Mouse (Mus musculus): Measurements from ENCODE around the gene Nisch. TPM values are rescaled to one million over a fixed set of nuclear protein-coding genes. Genes with fewer than 3 reads are reported as not detected.

The Nisch gene
- polyA plus RNA-seq, 1 experiment from 2014 or later, result 258 TPM

DNA sequence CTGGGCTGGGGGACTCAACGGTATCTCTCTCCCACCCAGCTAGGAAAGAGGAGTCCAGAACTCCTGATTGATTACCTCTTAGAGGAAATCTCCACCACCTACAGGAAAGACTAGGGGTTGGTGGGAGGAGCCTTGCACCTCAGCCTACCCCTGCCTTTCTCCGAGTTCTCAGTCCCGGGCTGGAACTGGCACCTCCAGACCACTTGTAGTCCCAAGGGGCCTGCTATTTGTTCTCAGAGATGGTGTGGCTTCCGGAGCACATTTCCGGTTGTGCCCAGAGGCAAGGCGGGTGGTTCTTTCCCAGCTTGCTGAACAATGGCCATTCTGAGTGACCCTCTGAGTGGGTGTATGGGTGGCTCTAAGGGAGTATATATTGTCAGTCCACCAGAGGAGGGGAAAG, 11.5 kb upstream of the Nisch start:
- Histone ChIP-seq H3K36me3 (ENCODE audit: control insufficient read depth, insufficient read depth, low read length) (no peaks in the 10 kb centered on the region), H3K4me1 (ENCODE audit: control insufficient read depth, insufficient read depth, low read length) (no peaks in the 10 kb centered on the region), H3K27me3 (ENCODE audit: control insufficient read depth, insufficient read depth, low read length) (no peaks in the 10 kb centered on the region), H3K9me3 (ENCODE audit: control insufficient read depth, low read length) (no peaks in the 10 kb centered on the region), H3K9ac (ENCODE audit: low read length) (no peak overlapping the region), H3K4me2 (no peak overlapping the region), H3K27ac (ENCODE audit: low read depth, low read length) (no peak overlapping the region), H3K4me3 (ENCODE audit: low read depth, low read length) (no peak overlapping the region)
- 79% methylated on average over 6 of the region's 6 CpGs for WGBS
- no peak for ATAC-seq (ENCODE audit: low FRiP score)
- peak; percentile 19 for DNase-seq (ENCODE audit: low spot score, missing footprints)

DNA sequence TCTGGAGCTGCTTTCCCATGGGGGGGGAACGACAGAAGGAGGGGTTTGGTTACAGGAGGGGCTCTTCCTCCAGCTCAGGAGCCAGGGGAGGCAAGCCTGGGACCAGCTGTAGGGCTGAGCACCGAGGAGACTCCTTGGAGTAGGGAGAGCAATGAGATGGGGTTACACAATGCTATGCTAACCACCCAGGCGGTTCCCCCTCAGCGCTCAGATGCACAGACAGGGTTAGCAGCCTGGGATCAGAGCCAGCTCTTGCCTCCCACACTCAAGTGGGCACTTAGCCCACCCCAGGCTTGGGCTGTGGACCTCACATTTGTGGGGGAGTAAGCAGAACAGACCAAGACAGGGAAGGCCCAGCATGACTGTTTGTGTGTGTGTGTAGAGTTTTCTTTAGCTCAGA, 10.2 kb upstream of the Nisch start:
- Histone ChIP-seq H3K9ac (ENCODE audit: low read length) (no peak overlapping the region), H3K27me3 (ENCODE audit: control insufficient read depth, insufficient read depth, low read length) (no peaks in the 10 kb centered on the region), H3K27ac (ENCODE audit: low read depth, low read length) (no peak overlapping the region), H3K4me1 (ENCODE audit: control insufficient read depth, insufficient read depth, low read length) (no peaks in the 10 kb centered on the region), H3K9me3 (ENCODE audit: control insufficient read depth, low read length) (no peaks in the 10 kb centered on the region), H3K4me3 (ENCODE audit: low read depth, low read length) (no peak overlapping the region), H3K36me3 (ENCODE audit: control insufficient read depth, insufficient read depth, low read length) (no peaks in the 10 kb centered on the region), H3K4me2 (no peak overlapping the region)
- 72% methylated on average over 4 of the region's 4 CpGs for WGBS
- ATAC-seq (ENCODE audit: low FRiP score), result no peak
- DNase-seq (ENCODE audit: low spot score, missing footprints), result peak; percentile 62

DNA sequence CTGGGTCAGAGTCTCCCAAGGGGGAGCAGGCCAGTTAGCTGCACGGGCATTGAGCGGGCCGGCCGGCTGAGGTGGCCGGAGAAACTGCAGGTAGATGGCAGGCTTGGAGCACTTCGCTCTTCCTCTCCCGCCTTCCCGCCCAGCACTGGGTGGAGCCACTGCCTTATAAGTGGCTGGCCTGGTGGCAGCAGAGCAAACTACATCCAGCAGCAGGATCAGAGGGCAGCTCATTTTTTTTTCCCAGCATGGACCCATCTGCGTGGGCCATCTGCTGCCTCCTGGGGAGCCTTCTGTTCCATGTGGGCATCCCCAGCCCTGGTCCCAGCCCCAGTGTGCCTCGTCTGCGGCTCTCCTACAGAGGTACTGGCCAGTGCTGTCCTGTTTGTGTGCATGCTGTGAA, 920 bp upstream of the Nisch start, which contains the start of gene Sema3g:
Gene Sema3g (plus strand): TSS at position 195 of the 400 bp plus-strand sequence.
- no peaks in the 10 kb centered on the region for H3K27me3 ChIP-seq (ENCODE audit: control insufficient read depth, insufficient read depth, low read length)
- H3K4me1 ChIP-seq (ENCODE audit: control insufficient read depth, insufficient read depth, low read length), result no peaks in the 10 kb centered on the region
- no peaks in the 10 kb centered on the region for H3K9me3 ChIP-seq (ENCODE audit: control insufficient read depth, low read length)
- H3K4me3 ChIP-seq (ENCODE audit: low read depth, low read length), result no peak within 1 kb of the TSS
- H3K4me2 ChIP-seq, result no peak within 1 kb of the TSS
- H3K27ac ChIP-seq (ENCODE audit: low read depth, low read length), result no peak within 1 kb of the TSS
- peak; percentile 82 for DNase-seq (ENCODE audit: low spot score, missing footprints)
- no peak within 1 kb of the TSS for H3K9ac ChIP-seq (ENCODE audit: low read length)
- WGBS, result 21% methylated on average over 11 of the region's 11 CpGs
- no peaks in the 10 kb centered on the region for H3K36me3 ChIP-seq (ENCODE audit: control insufficient read depth, insufficient read depth, low read length)
- ATAC-seq (ENCODE audit: low FRiP score), result peak; percentile 67; the same call in 1 of the 2 replicates

DNA sequence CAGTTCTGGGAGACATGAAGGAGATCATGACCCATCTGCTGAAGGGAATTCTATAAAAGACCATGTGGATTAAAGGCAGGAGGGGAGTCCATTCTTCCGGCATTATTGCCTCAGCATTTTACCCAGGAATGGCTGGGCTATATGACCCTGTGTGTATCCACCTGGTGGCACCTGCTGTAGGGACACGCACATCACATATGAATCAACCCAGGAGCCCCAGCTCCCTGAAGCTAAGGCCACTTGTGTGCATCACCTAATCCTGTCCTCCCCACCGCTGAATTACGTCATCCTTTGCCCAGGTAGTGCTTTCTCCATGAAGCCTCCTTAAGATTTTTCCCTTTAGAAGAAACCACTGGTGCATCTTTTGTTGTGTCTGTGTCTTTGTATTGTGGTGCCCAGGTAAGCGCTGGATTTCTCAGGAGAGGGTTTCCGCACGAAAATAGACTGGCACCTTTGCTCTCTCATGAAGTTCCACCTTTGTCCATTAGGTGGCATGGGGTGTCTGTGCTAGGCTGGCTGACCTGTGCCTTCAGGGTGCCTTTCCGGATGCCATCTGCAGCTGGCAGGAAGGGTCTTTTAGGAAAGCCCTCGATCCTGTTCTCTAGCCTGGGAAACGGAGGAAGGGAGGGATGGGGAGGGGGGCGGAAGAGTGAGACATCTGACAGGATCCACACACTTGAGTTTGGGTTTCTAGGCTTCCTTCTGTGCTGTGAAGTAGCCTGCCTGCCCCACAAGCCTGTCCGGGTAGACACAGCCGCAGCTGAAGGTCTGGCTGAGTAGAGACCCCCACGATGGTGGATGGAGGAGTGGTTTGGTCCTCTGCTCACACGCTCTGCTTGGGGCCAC, 1.4 kb downstream of the Nisch start:
- no peaks in the 10 kb centered on the region for H3K36me3 ChIP-seq (ENCODE audit: control insufficient read depth, insufficient read depth, low read length)
- H3K27ac ChIP-seq (ENCODE audit: low read depth, low read length), result peak overlapping the region; percentile 8; the same call in 1 of the 2 replicates
- 41% methylated on average over 15 of the region's 15 CpGs for WGBS
- no peak overlapping the region for H3K4me2 ChIP-seq
- no peak overlapping the region for H3K4me3 ChIP-seq (ENCODE audit: low read depth, low read length)
- ATAC-seq (ENCODE audit: low FRiP score), result peak; percentile 50
- peak; percentile 94 for DNase-seq (ENCODE audit: low spot score, missing footprints)
- peak overlapping the region; percentile 38 for H3K9ac ChIP-seq (ENCODE audit: low read length)
- no peaks in the 10 kb centered on the region for H3K9me3 ChIP-seq (ENCODE audit: control insufficient read depth, low read length)
- H3K27me3 ChIP-seq (ENCODE audit: control insufficient read depth, insufficient read depth, low read length), result no peaks in the 10 kb centered on the region
- H3K4me1 ChIP-seq (ENCODE audit: control insufficient read depth, insufficient read depth, low read length), result no peaks in the 10 kb centered on the region

DNA sequence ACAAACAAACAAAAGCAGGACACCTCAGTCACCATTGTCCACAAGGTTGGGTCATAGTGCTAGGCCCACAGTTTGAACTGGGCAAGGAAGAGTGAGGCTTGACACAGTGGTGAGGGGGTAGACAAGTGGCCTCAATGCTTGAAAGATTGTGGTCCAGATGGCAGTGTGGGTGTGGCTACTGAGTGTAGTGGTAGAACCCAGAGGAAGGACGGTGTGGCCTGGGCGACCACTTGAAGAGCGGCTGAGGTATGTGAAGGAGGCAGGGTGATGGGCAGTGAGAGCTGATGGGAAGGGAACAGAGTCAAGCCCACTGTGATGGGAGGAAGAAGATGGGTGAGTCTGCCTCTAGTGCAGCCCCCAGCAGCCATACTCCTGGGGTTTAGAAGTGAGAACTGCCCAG, 2.1 kb downstream of the Nisch start:
- H3K9me3 ChIP-seq (ENCODE audit: control insufficient read depth, low read length), result no peaks in the 10 kb centered on the region
- no peak overlapping the region for H3K4me2 ChIP-seq
- H3K4me1 ChIP-seq (ENCODE audit: control insufficient read depth, insufficient read depth, low read length), result no peaks in the 10 kb centered on the region
- no peak overlapping the region for H3K27ac ChIP-seq (ENCODE audit: low read depth, low read length)
- H3K27me3 ChIP-seq (ENCODE audit: control insufficient read depth, insufficient read depth, low read length), result no peaks in the 10 kb centered on the region
- peak; percentile 33 for DNase-seq (ENCODE audit: low spot score, missing footprints)
- no peak overlapping the region for H3K9ac ChIP-seq (ENCODE audit: low read length)
- H3K4me3 ChIP-seq (ENCODE audit: low read depth, low read length), result no peak overlapping the region
- 94% methylated on average over 3 of the region's 3 CpGs for WGBS
- no peak for ATAC-seq (ENCODE audit: low FRiP score)
- H3K36me3 ChIP-seq (ENCODE audit: control insufficient read depth, insufficient read depth, low read length), result no peaks in the 10 kb centered on the region

DNA sequence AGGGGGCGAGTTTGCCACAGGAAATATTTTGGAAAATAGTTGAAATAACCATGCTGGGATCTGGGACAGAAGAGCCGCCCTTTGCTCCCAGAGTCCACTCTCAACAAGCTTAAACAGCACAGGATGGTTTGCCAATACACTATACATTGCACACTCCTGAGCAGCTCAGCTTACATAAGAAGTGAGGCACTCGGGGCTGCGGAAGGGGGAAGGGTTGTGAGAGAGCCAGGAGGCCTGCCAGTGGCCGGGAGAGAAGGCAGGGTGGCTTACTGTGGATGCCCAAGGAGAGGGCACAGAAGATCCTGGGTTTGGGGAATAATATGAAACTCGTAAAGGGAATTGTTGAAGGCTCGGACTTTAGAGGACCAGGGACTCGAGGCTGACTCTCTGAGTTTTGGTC, 2.9 kb downstream of the Nisch start:
- Histone ChIP-seq H3K9ac (ENCODE audit: low read length) (no peak overlapping the region), H3K27ac (ENCODE audit: low read depth, low read length) (no peak overlapping the region), H3K9me3 (ENCODE audit: control insufficient read depth, low read length) (no peaks in the 10 kb centered on the region), H3K4me3 (ENCODE audit: low read depth, low read length) (no peak overlapping the region), H3K27me3 (ENCODE audit: control insufficient read depth, insufficient read depth, low read length) (no peaks in the 10 kb centered on the region), H3K36me3 (ENCODE audit: control insufficient read depth, insufficient read depth, low read length) (no peaks in the 10 kb centered on the region), H3K4me2 (no peak overlapping the region), H3K4me1 (ENCODE audit: control insufficient read depth, insufficient read depth, low read length) (no peaks in the 10 kb centered on the region)
- ATAC-seq (ENCODE audit: low FRiP score) (no peak), DNase-seq (ENCODE audit: low spot score, missing footprints) (peak; percentile 65)
- WGBS, result 74% methylated on average over 8 of the region's 8 CpGs

DNA sequence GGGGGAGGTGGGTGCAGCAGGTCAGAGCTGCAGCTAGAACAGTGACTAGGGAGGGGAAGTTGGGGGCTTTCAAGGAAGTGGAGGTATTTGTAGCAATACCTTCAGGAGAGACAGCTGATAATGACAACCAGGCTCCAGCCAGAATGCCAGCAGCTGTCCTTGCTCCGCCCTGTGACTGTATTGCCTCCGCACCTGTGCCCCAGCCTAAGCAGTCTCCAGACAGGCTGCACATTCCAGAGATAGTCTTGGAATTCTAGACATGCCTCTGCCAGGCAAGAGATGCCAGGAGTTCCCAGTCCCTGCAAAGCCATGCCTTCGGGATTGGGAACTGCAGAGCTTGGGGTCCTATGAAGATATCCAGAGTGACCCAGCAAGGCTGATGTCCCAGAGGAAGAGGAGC, 4.2 kb downstream of the Nisch start:
- Histone ChIP-seq H3K27ac (ENCODE audit: low read depth, low read length) (no peak overlapping the region), H3K4me2 (no peak overlapping the region), H3K36me3 (ENCODE audit: control insufficient read depth, insufficient read depth, low read length) (no peaks in the 10 kb centered on the region), H3K9ac (ENCODE audit: low read length) (no peak overlapping the region), H3K9me3 (ENCODE audit: control insufficient read depth, low read length) (no peaks in the 10 kb centered on the region), H3K4me1 (ENCODE audit: control insufficient read depth, insufficient read depth, low read length) (no peaks in the 10 kb centered on the region), H3K4me3 (ENCODE audit: low read depth, low read length) (no peak overlapping the region), H3K27me3 (ENCODE audit: control insufficient read depth, insufficient read depth, low read length) (no peaks in the 10 kb centered on the region)
- DNase-seq (ENCODE audit: low spot score, missing footprints) (no peak), ATAC-seq (ENCODE audit: low FRiP score) (no peak)
- 89% methylated on average over 3 of the region's 3 CpGs for WGBS

DNA sequence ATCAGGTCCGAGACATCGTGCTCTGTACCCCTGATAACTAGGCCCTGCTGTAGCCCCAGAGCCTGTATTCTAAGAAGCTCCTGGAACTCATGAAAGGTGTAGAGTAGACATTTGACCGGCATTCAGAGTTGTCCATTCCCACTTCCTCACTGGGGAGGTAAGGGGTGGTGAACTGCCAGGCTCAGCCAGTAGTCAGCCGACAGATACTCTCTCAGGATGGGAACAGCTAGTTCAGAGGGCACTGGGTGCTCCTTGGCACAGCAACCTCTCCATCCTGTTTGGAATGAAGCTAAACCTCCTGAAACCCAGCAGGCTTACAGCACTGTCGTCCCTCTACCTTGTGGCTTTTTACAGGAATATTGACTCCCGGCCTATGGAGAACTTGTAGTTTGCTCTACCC, 4.9 kb downstream of the Nisch start:
- DNase-seq (ENCODE audit: low spot score, missing footprints), result no peak

DNA sequence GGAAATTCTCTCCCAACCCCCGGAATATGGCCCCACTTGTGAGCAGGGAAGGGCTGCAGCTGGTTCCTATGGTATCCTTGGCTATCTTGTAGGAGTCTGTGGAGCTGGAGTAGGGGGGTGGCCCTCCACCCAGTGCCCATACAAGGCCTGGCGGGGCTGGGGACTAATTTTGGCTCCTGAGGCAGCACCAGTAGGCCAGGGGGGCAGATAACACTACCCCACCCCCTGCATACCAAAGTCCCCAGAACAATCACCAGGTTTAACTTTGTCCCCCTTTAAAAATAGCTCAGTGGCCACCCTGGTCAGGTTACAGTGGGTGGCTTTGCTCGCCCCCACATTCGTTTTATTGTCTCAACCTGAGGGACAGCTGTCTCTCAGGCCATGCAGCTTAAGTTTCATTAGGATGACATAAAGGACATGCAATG, 7.6 kb downstream of the Nisch start:
- H3K9ac ChIP-seq (ENCODE audit: low read length), result no peak overlapping the region
- no peaks in the 10 kb centered on the region for H3K9me3 ChIP-seq (ENCODE audit: control insufficient read depth, low read length)
- no peak overlapping the region for H3K4me3 ChIP-seq (ENCODE audit: low read depth, low read length)
- no peak overlapping the region for H3K27ac ChIP-seq (ENCODE audit: low read depth, low read length)
- DNase-seq (ENCODE audit: low spot score, missing footprints) (no peak), ATAC-seq (ENCODE audit: low FRiP score) (no peak)
- H3K27me3 ChIP-seq (ENCODE audit: control insufficient read depth, insufficient read depth, low read length), result no peaks in the 10 kb centered on the region
- 79% methylated on average over 4 of the region's 4 CpGs for WGBS
- H3K4me2 ChIP-seq, result no peak overlapping the region
- peaks cover 9% of the 10 kb centered on the region for H3K4me1 ChIP-seq (ENCODE audit: control insufficient read depth, insufficient read depth, low read length)
- H3K36me3 ChIP-seq (ENCODE audit: control insufficient read depth, insufficient read depth, low read length), result peaks cover 2% of the 10 kb centered on the region; the same call in 1 of the 2 replicates

More for the DNA sequence above, 4.9 kb downstream of the Nisch start:
- Histone ChIP-seq H3K4me3 (ENCODE audit: low read depth, low read length) (no peak overlapping the region), H3K4me2 (no peak overlapping the region), H3K36me3 (ENCODE audit: control insufficient read depth, insufficient read depth, low read length) (no peaks in the 10 kb centered on the region), H3K27me3 (ENCODE audit: control insufficient read depth, insufficient read depth, low read length) (no peaks in the 10 kb centered on the region), H3K4me1 (ENCODE audit: control insufficient read depth, insufficient read depth, low read length) (0 out of 2 replicates have a peak, but pooled peaks cover 2% of the 10 kb centered on the region), H3K27ac (ENCODE audit: low read depth, low read length) (no peak overlapping the region), H3K9me3 (ENCODE audit: control insufficient read depth, low read length) (no peaks in the 10 kb centered on the region), H3K9ac (ENCODE audit: low read length) (no peak overlapping the region)
- no peak for ATAC-seq (ENCODE audit: low FRiP score)
- 88% methylated on average over 6 of the region's 6 CpGs for WGBS

All from midbrain, embryonic 11.5 days (tissue).